Mouse (Mus musculus): ENCODE measurements around the gene Large2. TPM values are rescaled to one million over a fixed set of nuclear protein-coding genes. Genes with fewer than 3 reads are reported as not detected.

The Large2 gene
- 17.1 and 18.7 TPM in 2 replicates for polyA plus RNA-seq (2015; fragmentation: Nextera tagmentation; extraction: Ambion mirVana)

- Histone ChIP-seq H3K9ac (replicated peaks; ENCODE audit: low read depth) (peak within 1 kb of the TSS; percentile 70), H3K4me2 (replicated peaks; ENCODE audit: low read depth, low read length) (peak within 1 kb of the TSS; percentile 74), H3K9me3 (ENCODE audit: low read length) (no peaks in the 10 kb centered on the region), H3K27me3 (replicated peaks; ENCODE audit: insufficient read depth, low read length) (peaks cover 4% of the 10 kb centered on the region; the same call in 1 of the 2 replicates), H3K27ac (ENCODE audit: low read length) (peak within 1 kb of the TSS; percentile 93), H3K4me1 (ENCODE audit: insufficient read depth, low read depth, low read length) (peaks cover 13% of the 10 kb centered on the region; the same call in 1 of the 2 replicates), H3K36me3 (ENCODE audit: insufficient read depth, low read length) (peaks cover 12% of the 10 kb centered on the region), H3K4me3 (ENCODE audit: low read depth, low read length) (peak within 1 kb of the TSS; percentile 54)
- peak; percentile 72 for DNase-seq (ENCODE audit: low spot score)
- WGBS, result 3% methylated on average over 16 of the region's 16 CpGs
- no peak for TF ChIP-seq EP300 (IDR thresholded peaks at IDR 0.05)
- peak; percentile 8; the same call in 1 of the 2 replicates for ATAC-seq
Observed at GRCm38 (mm10) chr2:92374514-92374913, at the start of gene Large2, which contains the start of gene Pex16. Large2 (minus strand) TSS chr2:92374869. Pex16 (plus strand) TSS chr2:92374676.

GRCm38 (mm10) chr2:92423702-92424461 is 49.2 kb upstream of the Large2 start:
- peaks cover 40% of the 10 kb centered on the region for H3K4me1 ChIP-seq (ENCODE audit: insufficient read depth, low read depth, low read length)
- peak; percentile 88 for DNase-seq (ENCODE audit: low spot score)

GRCm38 (mm10) chr2:92423156-92423555 is 48.5 kb upstream of the Large2 start:
- TF ChIP-seq EP300 (IDR thresholded peaks at IDR 0.05), result no peak
- no peak for TF ChIP-seq CTCF (IDR thresholded peaks at IDR 0.05)
- peak overlapping the region; percentile 95 for H3K27ac ChIP-seq (ENCODE audit: low read length)
- H3K36me3 ChIP-seq (ENCODE audit: insufficient read depth, low read length), result peaks cover 45% of the 10 kb centered on the region
- H3K9me3 ChIP-seq (ENCODE audit: low read length), result no peaks in the 10 kb centered on the region
- no peak overlapping the region for H3K9ac ChIP-seq (replicated peaks; ENCODE audit: low read depth)
- H3K4me1 ChIP-seq (ENCODE audit: insufficient read depth, low read depth, low read length), result peaks cover 33% of the 10 kb centered on the region
- ATAC-seq (no peak), DNase-seq (ENCODE audit: low spot score) (no peak)
- no peaks in the 10 kb centered on the region for H3K27me3 ChIP-seq (replicated peaks; ENCODE audit: insufficient read depth, low read length)
- no peak overlapping the region for H3K4me2 ChIP-seq (replicated peaks; ENCODE audit: low read depth, low read length)
- H3K4me3 ChIP-seq (ENCODE audit: low read depth, low read length), result no peak overlapping the region
- 89% methylated on average over 9 of the region's 9 CpGs for WGBS

More at GRCm38 (mm10) chr2:92423702-92424461, 49.2 kb upstream of the Large2 start:
- Histone ChIP-seq H3K4me2 (replicated peaks; ENCODE audit: low read depth, low read length) (peak overlapping the region; percentile 25; the same call in 1 of the 2 replicates), H3K4me3 (ENCODE audit: low read depth, low read length) (no peak overlapping the region), H3K9me3 (ENCODE audit: low read length) (no peaks in the 10 kb centered on the region), H3K9ac (replicated peaks; ENCODE audit: low read depth) (peak overlapping the region; percentile 2; the same call in 1 of the 2 replicates), H3K27ac (ENCODE audit: low read length) (peak overlapping the region; percentile 95), H3K36me3 (ENCODE audit: insufficient read depth, low read length) (peaks cover 44% of the 10 kb centered on the region), H3K27me3 (replicated peaks; ENCODE audit: insufficient read depth, low read length) (no peaks in the 10 kb centered on the region)
- 56% methylated on average over 9 of the region's 9 CpGs for WGBS
- peak; percentile 67 for ATAC-seq
- peak; percentile 76 for TF ChIP-seq EP300 (IDR thresholded peaks at IDR 0.05)
- peak; percentile 39 for TF ChIP-seq CTCF (IDR thresholded peaks at IDR 0.05)

- H3K27ac ChIP-seq (ENCODE audit: low read length), result peak overlapping the region; percentile 95; the same call in 1 of the 2 replicates
- 55% methylated on average over 10 of the region's 10 CpGs for WGBS
Observed at GRCm38 (mm10) chr2:92422388-92423135, 47.9 kb upstream of the Large2 start.

GRCm38 (mm10) chr2:92421723-92422387 is 47.2 kb upstream of the Large2 start:
- WGBS, result 86% methylated on average over 7 of the region's 7 CpGs
- no peak for ATAC-seq

More at GRCm38 (mm10) chr2:92422388-92423135, 47.9 kb upstream of the Large2 start:
- peaks cover 31% of the 10 kb centered on the region for H3K4me1 ChIP-seq (ENCODE audit: insufficient read depth, low read depth, low read length)
- ATAC-seq (no peak), DNase-seq (ENCODE audit: low spot score) (peak; percentile 56)
- H3K9ac ChIP-seq (replicated peaks; ENCODE audit: low read depth), result no peak overlapping the region
- peaks cover 45% of the 10 kb centered on the region for H3K36me3 ChIP-seq (ENCODE audit: insufficient read depth, low read length)
- H3K4me3 ChIP-seq (ENCODE audit: low read depth, low read length), result no peak overlapping the region
- TF ChIP-seq EP300 (IDR thresholded peaks at IDR 0.05), result no peak
- peak; percentile 57 for TF ChIP-seq CTCF (IDR thresholded peaks at IDR 0.05)
- no peak overlapping the region for H3K4me2 ChIP-seq (replicated peaks; ENCODE audit: low read depth, low read length)
- no peaks in the 10 kb centered on the region for H3K27me3 ChIP-seq (replicated peaks; ENCODE audit: insufficient read depth, low read length)
- H3K9me3 ChIP-seq (ENCODE audit: low read length), result no peaks in the 10 kb centered on the region

More at GRCm38 (mm10) chr2:92421723-92422387, 47.2 kb upstream of the Large2 start:
- H3K27me3 ChIP-seq (replicated peaks; ENCODE audit: insufficient read depth, low read length), result no peaks in the 10 kb centered on the region
- H3K4me1 ChIP-seq (ENCODE audit: insufficient read depth, low read depth, low read length), result peaks cover 31% of the 10 kb centered on the region
- H3K9me3 ChIP-seq (ENCODE audit: low read length), result no peaks in the 10 kb centered on the region
- H3K4me2 ChIP-seq (replicated peaks; ENCODE audit: low read depth, low read length), result no peak overlapping the region
- no peak for DNase-seq (ENCODE audit: low spot score)
- H3K9ac ChIP-seq (replicated peaks; ENCODE audit: low read depth), result no peak overlapping the region
- TF ChIP-seq EP300 (IDR thresholded peaks at IDR 0.05), result no peak
- TF ChIP-seq CTCF (IDR thresholded peaks at IDR 0.05), result no peak
- no peak overlapping the region for H3K4me3 ChIP-seq (ENCODE audit: low read depth, low read length)
- H3K27ac ChIP-seq (ENCODE audit: low read length), result 0 out of 2 replicates have a peak overlapping the region, but pooled peaks have one; percentile 95
- H3K36me3 ChIP-seq (ENCODE audit: insufficient read depth, low read length), result peaks cover 45% of the 10 kb centered on the region

Measured in lung, postnatal 0 days (tissue).